Mouse (Mus musculus) stomach, embryonic 15.5 days (tissue): ENCODE results near the gene Slc26a8. TPM values are rescaled to one million over a fixed set of nuclear protein-coding genes. Genes with fewer than 3 reads are reported as not detected.
A peak's percentile ranks its signal among the peaks of the same experiment; 100 is the strongest.
"Not testable (repeated sequence)": the region's sequence is repeated elsewhere in the genome, so short reads cannot be mapped to it uniquely, and the experiment has no call there.

Experiments
- ATAC-seq: fragments of 200-750 bp; cut with Nextera tagmentation; 2 replicates; pipeline ENCODE4 v1.8.0; 2017; ENCODE audit warnings: low read depth, moderate number of reproducible peaks, moderate TSS enrichment; ENCODE audit not compliant: insufficient read depth, low FRiP score
- H3K27ac ChIP-seq: fragments of 300-500 bp; sonication (generic); 2 replicates; pipeline ENCODE4 v1.5.1; 2015; ENCODE audit warnings: mild to moderate bottlenecking, inconsistent platforms
- H3K27me3 ChIP-seq: fragments of 300-500 bp; sonication (generic); replicated peaks from 2 replicates; pipeline ENCODE4 v1.6.1; 2015; ENCODE audit warnings: inconsistent platforms
- H3K36me3 ChIP-seq: fragments of 300-500 bp; sonication (generic); 2 replicates; pipeline ENCODE4 v1.6.1; 2015; ENCODE audit warnings: inconsistent platforms
- H3K4me1 ChIP-seq: fragments of 300-500 bp; sonication (generic); 2 replicates; pipeline ENCODE4 v1.6.1; 2015; ENCODE audit warnings: inconsistent platforms
- H3K4me2 ChIP-seq: fragments of 300-500 bp; sonication (generic); 2 replicates; pipeline ENCODE4 v1.6.1; 2015; ENCODE audit warnings: mild to moderate bottlenecking, inconsistent platforms
- H3K4me3 ChIP-seq: fragments of 300-500 bp; sonication (generic); replicated peaks from 2 replicates; pipeline ENCODE4 v1.5.1; 2015; ENCODE audit warnings: inconsistent platforms
- H3K9ac ChIP-seq: fragments of 300-500 bp; sonication (generic); 2 replicates; pipeline ENCODE4 v1.6.1; 2015; ENCODE audit warnings: inconsistent platforms
- H3K9me3 ChIP-seq: fragments of 300-500 bp; sonication (generic); 2 replicates; pipeline ENCODE4 v1.6.1; 2016; ENCODE audit warnings: inconsistent platforms
- WGBS: fragments of 180-500 bp; shearing (Covaris S2); methylation state at CpG from one replicate; pipeline ENCODE4 v1.1.7; 2015; 5-methylcytosine and 5-hydroxymethylcytosine counted together
- polyA plus RNA-seq: library from polyadenylated mRNA; unstranded; fragments of >200 nt; fragmentation: Nextera tagmentation; extraction: Ambion mirVana; gene quantifications from 2 replicates; pipeline ENCODE4 v1.2.1, GENCODE M21; 2015

Gene Slc26a8
- 0.48 and 0.49 TPM in 2 replicates for polyA plus RNA-seq

- H3K4me2 ChIP-seq, result peak within 1 kb of the TSS; percentile 83
- H3K27me3 ChIP-seq, result no peaks in the 10 kb centered on the region
- peaks cover 21% of the 10 kb centered on the region for H3K4me1 ChIP-seq
- H3K4me3 ChIP-seq, result peak within 1 kb of the TSS; percentile 98
- H3K27ac ChIP-seq, result peak within 1 kb of the TSS; percentile 98
- WGBS, result 9% methylated on average over 40 of the region's 40 CpGs
- no peak for ATAC-seq
- H3K36me3 ChIP-seq, result no peaks in the 10 kb centered on the region
- no peaks in the 10 kb centered on the region for H3K9me3 ChIP-seq
- H3K9ac ChIP-seq, result peak within 1 kb of the TSS; percentile 32
Observed at GRCm38 (mm10) chr17:28689586-28690283, at the start of gene Slc26a8. Slc26a8 (minus strand) TSS chr17:28690233.

GRCm38 (mm10) chr17:28739244-28739643 lies 49.2 kb upstream of the Slc26a8 start:
- Histone ChIP-seq H3K27me3 (no peaks in the 10 kb centered on the region), H3K9me3 (no peaks in the 10 kb centered on the region), H3K4me1 (no peaks in the 10 kb centered on the region), H3K27ac (no peak overlapping the region), H3K4me2 (no peak overlapping the region), H3K9ac (no peak overlapping the region), H3K36me3 (peaks cover 25% of the 10 kb centered on the region), H3K4me3 (no peak overlapping the region)
- no peak; the same call in 1 of the 2 replicates for ATAC-seq
- WGBS, result 86% methylated on average over 6 of the region's 6 CpGs

GRCm38 (mm10) chr17:28737973-28738372 lies 47.9 kb upstream of the Slc26a8 start:
- no peak overlapping the region for H3K27ac ChIP-seq
- no peak overlapping the region for H3K4me2 ChIP-seq
- ATAC-seq, result no peak
- no peaks in the 10 kb centered on the region for H3K9me3 ChIP-seq
- H3K4me3 ChIP-seq, result no peak overlapping the region
- WGBS, result 78% methylated on average over 4 of the region's 4 CpGs
- H3K9ac ChIP-seq, result no peak overlapping the region
- no peaks in the 10 kb centered on the region for H3K4me1 ChIP-seq
- H3K36me3 ChIP-seq, result peaks cover 19% of the 10 kb centered on the region
- H3K27me3 ChIP-seq, result no peaks in the 10 kb centered on the region

- Histone ChIP-seq H3K4me1 (no peaks in the 10 kb centered on the region), H3K36me3 (peaks cover 19% of the 10 kb centered on the region)
- no peak for ATAC-seq
Observed at GRCm38 (mm10) chr17:28736486-28736885, 46.5 kb upstream of the Slc26a8 start.

GRCm38 (mm10) chr17:28735317-28736105 lies 45.5 kb upstream of the Slc26a8 start:
- no peaks in the 10 kb centered on the region for H3K4me1 ChIP-seq
- H3K9me3 ChIP-seq, result no peaks in the 10 kb centered on the region
- no peak overlapping the region for H3K4me3 ChIP-seq
- WGBS, result 81% methylated on average over 6 of the region's 6 CpGs
- ATAC-seq, result no peak
- H3K27me3 ChIP-seq, result no peaks in the 10 kb centered on the region
- no peak overlapping the region for H3K27ac ChIP-seq
- H3K4me2 ChIP-seq, result no peak overlapping the region
- no peak overlapping the region for H3K9ac ChIP-seq
- H3K36me3 ChIP-seq, result peaks cover 20% of the 10 kb centered on the region

More at GRCm38 (mm10) chr17:28736486-28736885, 46.5 kb upstream of the Slc26a8 start:
- H3K9ac ChIP-seq, result no peak overlapping the region
- no peak overlapping the region for H3K4me2 ChIP-seq
- H3K27ac ChIP-seq, result no peak overlapping the region
- 74% methylated on average over 4 of the region's 4 CpGs for WGBS
- no peaks in the 10 kb centered on the region for H3K27me3 ChIP-seq
- no peak overlapping the region for H3K4me3 ChIP-seq
- no peaks in the 10 kb centered on the region for H3K9me3 ChIP-seq

- not testable (repeated sequence) for H3K27ac ChIP-seq, H3K4me3 ChIP-seq, H3K9ac ChIP-seq, H3K9me3 ChIP-seq, H3K4me1 ChIP-seq, H3K4me2 ChIP-seq, ATAC-seq, H3K27me3 ChIP-seq
- peaks cover 54% of the 10 kb centered on the region for H3K36me3 ChIP-seq
- 86% methylated on average over 11 of the region's 11 CpGs for WGBS
Observed at GRCm38 (mm10) chr17:28727511-28727910, 37.5 kb upstream of the Slc26a8 start.

DNA sequence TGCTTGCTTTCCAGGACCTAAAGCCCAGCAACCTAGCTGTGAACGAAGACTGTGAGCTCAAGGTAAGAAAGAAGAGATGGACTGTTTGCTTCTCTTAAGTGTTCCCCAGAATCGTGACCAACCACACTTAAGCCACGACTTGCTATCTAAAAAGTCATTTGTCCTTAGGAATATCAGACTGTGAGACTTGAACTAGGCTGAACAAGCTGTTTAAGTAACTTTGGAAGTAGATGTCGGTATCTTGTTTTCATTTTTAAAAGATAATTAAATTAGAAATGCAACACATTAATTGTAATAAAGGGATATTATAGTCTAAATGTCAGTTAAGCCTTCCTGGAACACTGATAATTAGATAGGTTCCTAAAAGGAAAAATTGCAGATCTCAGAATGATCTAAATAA lies 35.8 kb upstream of the Slc26a8 start, which contains the start of gene AC170998.1:
Gene AC170998.1 (plus strand): TSS at position 301 of the 400 bp plus-strand sequence.
- Histone ChIP-seq H3K9me3 (no peaks in the 10 kb centered on the region), H3K27ac (no peak within 1 kb of the TSS), H3K9ac (no peak within 1 kb of the TSS), H3K4me1 (no peaks in the 10 kb centered on the region), H3K36me3 (peaks cover 48% of the 10 kb centered on the region), H3K4me2 (no peak within 1 kb of the TSS), H3K4me3 (no peak within 1 kb of the TSS), H3K27me3 (no peaks in the 10 kb centered on the region)
- no peak for ATAC-seq
- WGBS, result 91% methylated on average over 4 of the region's 4 CpGs

DNA sequence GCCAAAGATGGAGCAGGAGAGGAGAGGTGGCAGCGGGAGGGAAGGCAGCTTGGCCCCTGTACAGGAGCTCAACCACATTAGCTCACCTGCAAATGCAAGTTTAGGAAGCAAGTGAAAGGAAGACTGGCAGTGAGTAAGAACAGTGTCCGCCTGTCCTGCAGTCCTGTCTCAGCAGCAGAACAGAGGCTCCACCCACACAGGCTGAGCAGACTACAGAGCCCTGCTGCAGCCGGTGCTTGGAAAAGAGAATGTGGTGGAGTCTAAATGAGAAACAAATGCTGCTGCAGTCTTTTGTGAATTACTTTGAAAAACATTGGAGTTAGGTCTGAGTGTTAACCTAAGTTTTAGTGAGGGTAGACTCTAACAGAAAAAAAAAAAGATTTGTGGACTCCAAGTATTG lies 27.5 kb upstream of the Slc26a8 start:
- Histone ChIP-seq H3K9ac (no peak overlapping the region), H3K36me3 (peaks cover 28% of the 10 kb centered on the region), H3K4me1 (peaks cover 9% of the 10 kb centered on the region; the same call in 1 of the 2 replicates), H3K9me3 (no peaks in the 10 kb centered on the region), H3K27me3 (no peaks in the 10 kb centered on the region), H3K27ac (no peak overlapping the region), H3K4me3 (no peak overlapping the region), H3K4me2 (no peak overlapping the region)
- WGBS, result 65% methylated on average over 3 of the region's 3 CpGs
- no peak for ATAC-seq

DNA sequence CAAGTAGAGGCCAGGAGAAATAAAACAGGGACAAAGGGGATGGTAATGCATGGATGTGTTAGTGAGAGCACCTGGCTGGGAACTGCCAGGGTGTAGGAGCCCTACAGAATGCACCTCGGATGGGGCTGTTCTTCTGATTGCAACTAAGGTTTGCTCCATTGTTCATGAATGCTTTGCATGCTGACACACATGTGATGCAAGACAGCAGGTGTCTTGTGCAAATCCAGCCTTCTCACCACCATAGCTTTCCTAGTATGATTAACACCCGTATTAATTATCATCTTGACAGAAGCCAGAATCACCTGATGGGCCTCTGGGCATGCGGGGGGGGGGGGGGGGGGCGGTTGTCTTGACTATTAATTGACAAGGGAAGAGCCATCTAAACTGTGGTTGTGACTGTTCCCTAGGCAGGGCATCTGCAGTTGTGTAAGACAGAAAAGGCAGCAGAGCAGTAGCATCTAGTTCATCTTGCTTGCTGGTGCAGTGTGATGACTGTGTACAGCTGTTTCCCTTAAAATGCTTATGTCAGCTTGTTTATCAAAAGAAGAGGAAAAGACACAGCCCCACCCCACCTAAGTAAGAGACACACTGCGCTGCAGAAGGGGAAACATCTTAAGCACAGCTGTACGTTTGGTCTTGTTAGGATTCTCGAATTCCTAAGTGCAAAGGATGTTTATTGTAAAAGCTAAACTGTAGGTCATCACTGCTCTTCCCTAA lies 26.0 kb upstream of the Slc26a8 start:
- Histone ChIP-seq H3K27ac (no peak overlapping the region), H3K4me3 (no peak overlapping the region)
- WGBS, result 41% methylated on average over 7 of the region's 7 CpGs

DNA sequence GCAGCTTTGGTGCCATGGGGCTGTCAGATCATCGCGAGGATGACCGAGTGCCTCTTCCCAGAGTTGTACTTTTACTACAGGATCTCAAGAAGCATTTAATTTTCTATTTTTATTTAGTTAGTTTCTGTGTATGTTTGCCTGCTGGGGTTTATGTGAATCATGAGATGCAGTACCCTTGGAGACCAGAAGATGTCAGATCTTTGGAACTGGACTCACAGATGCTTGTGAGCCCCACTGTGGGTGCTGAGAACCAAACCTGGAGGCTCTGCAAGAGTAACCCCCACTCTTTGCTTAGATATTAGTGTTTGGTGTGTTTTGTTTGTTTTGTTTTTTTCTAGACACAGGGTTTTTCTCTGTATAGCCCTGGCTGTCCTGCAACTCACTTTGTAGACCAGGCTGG lies 24.0 kb upstream of the Slc26a8 start:
- H3K36me3 ChIP-seq, result peaks cover 17% of the 10 kb centered on the region; the same call in 1 of the 2 replicates
- no peaks in the 10 kb centered on the region for H3K9me3 ChIP-seq
- peaks cover 16% of the 10 kb centered on the region for H3K4me1 ChIP-seq
- H3K27ac ChIP-seq, result no peak overlapping the region
- no peak overlapping the region for H3K4me2 ChIP-seq
- H3K9ac ChIP-seq, result no peak overlapping the region
- ATAC-seq, result no peak
- no peak overlapping the region for H3K4me3 ChIP-seq
- WGBS, result 98% methylated on average over 3 of the region's 3 CpGs
- H3K27me3 ChIP-seq, result no peaks in the 10 kb centered on the region

More for the DNA sequence above, 26.0 kb upstream of the Slc26a8 start:
- no peaks in the 10 kb centered on the region for H3K9me3 ChIP-seq
- ATAC-seq, result no peak
- H3K27me3 ChIP-seq, result no peaks in the 10 kb centered on the region
- no peak overlapping the region for H3K9ac ChIP-seq
- peaks cover 9% of the 10 kb centered on the region for H3K4me1 ChIP-seq
- H3K36me3 ChIP-seq, result peaks cover 25% of the 10 kb centered on the region
- H3K4me2 ChIP-seq, result no peak overlapping the region

GRCm38 (mm10) chr17:28712305-28712704 lies 22.3 kb upstream of the Slc26a8 start:
- Histone ChIP-seq H3K36me3 (peaks cover 17% of the 10 kb centered on the region; the same call in 1 of the 2 replicates), H3K27ac (no peak overlapping the region), H3K9ac (no peak overlapping the region), H3K27me3 (no peaks in the 10 kb centered on the region), H3K4me2 (no peak overlapping the region), H3K4me1 (peaks cover 14% of the 10 kb centered on the region), H3K9me3 (no peaks in the 10 kb centered on the region), H3K4me3 (no peak overlapping the region)
- ATAC-seq, result no peak
- WGBS, result 62% methylated on average over 6 of the region's 6 CpGs
